Mouse (Mus musculus): ENCODE measurements around the gene Zmym1.
"Not testable (repeated sequence)": the region's sequence is repeated elsewhere in the genome, so short reads cannot be mapped to it uniquely, and the experiment has no call there.

Zmym1 gene

DNA sequence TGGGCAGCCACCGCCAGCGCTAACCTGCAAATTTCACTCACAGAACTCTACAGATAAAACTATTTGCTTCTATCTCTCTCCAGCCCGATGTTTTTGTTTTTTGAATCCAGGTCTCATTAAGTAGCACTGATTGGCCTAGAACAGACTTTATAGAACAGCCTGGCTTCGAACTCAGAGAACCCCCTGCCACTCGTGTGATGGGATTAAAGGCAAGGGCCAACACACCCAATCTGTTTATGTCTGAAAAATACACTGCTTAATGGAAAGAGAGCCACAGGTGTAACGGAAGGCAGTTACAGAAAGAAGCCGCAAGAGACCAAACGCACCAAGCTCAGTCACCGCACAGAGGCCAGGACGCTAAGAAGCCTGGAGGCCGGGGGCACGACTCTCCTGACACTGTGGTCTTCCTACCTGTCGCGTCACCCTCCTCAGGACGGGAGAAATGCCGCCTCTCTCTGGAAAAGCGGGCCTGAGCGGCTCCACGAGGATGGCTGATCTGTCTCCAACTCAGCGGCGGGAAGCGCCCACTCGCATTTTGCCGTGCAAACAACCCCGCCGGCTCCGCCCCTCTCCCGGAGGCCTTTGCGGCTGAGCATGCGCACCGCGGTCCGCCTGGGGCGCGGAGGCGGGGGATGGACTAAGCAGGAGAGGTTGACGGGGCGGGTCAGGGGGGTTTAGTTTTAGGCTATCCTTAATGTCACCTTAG, at the start of gene Zmym1:
Zmym1 (minus strand) TSS at position 568 of the 706 bp plus-strand sequence.
- DNase-seq (ENCODE audit: low spot score), result peak; percentile 86

DNA sequence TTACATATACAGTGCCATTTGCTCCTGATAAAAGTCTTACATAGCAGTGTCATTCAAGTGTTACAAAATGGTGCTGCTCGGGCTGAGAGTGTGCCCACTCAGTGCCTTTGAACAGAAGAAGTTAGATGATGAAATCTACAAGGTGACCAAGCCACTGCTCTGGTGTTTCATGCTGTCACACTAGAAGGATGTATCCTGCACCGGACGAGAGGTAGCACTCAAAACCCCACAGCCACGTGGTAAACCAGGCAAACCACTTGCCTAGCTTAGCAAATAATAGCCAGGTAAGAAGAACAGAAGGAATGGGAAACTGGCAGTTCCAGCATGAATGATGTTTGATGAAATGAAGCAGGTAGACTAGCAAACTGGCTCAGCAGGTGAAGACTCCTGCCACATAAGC, 49.6 kb upstream of the Zmym1 start:
- DNase-seq (ENCODE audit: low spot score), result no peak

DNA sequence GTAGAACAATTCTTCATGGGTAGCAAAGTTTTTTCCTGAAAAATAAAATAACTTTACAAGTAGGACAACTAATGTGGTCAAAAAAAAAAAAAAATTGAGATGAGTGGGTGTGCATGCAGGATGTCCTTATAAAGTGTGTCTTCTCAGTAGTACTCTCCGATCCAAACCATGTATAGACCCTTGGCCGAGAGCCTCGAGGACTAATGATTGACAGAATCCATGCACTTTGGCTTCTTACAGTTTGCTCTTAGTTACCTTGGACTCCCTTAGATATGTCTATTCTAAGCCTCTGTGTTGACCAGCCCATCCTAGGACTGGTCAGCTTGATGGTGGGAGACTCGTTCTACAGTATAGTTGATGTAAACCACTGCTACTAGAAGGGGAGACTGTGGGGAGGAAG, 46.6 kb upstream of the Zmym1 start:
- DNase-seq (ENCODE audit: low spot score), result no peak

DNA sequence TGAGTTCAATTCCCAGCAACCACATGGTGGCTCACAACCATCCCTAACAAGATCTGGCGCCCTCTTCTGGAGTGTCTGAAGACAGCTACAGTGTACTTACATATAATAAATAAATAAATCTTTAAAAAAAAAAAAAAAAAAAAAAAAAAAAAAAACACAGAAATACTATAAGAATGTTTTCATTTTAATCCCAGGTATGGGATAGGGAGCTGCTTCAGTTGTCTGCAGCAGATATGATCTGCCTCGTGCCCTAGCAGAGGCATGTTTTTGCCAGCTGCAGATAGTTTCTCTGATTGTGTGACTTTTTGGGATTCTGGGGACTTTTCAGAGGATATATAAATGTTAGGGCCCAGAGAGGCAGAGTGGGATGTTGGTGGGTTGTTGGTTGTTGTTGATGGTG, 38.6 kb upstream of the Zmym1 start:
- DNase-seq (ENCODE audit: low spot score), result not testable (repeated sequence)

DNA sequence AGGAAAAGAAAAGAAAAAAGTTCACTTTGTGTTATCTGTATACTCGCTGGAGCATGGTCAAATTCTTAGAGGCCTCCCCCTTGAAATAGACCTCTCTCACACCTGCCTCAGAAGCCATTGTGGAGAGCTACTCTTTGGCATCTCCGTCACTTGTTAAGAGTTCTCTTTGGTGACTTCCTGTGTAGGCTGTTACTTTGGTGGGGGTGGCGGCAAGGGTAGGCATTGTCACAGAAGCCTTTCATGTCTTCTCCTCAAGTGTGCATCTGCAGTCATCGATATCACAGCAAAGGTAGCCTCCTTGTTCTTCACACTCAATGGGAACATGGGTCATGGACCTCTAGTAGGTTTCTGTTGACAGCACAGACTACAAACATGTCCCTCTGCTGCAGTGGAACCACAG, 34.1 kb upstream of the Zmym1 start:
- DNase-seq (ENCODE audit: low spot score), result no peak

DNA sequence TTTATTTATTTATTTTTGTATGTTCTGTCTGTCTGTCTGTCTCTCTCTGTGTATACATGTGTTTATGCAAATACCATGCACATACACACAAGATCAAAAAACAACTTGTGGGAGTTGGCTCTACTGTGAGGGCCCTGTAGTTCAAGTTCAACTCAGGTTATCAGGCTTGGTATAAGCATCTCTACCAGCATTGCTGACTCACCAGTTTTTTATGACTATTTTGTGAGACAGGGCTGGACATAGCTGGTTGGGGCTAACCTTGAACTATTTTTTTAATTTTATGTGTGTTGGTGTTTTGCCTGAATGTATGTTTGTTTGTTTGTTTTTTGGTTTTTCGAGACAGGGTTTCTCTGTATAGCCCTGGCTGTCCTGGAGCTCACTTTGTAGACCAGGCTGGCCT, 30.2 kb upstream of the Zmym1 start:
- no peak for DNase-seq (ENCODE audit: low spot score)

DNA sequence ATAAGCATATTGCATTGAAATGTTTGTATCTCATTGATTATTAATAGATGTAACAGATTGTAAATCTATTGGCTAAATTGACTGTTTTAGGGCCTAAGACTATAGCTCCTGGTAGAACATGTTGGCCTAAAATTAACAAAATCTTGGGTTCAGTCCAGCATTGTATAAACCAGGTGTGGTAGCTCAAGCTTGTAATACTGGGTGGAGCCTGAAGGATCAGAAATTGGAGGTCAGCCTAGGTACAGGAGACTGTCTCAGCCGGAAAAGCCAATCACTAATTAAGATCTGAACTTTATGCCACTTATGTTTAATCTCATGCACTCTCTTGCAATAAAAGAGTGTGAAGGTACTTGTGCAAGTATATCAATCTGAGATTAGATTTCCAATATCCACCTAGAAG, 24.8 kb upstream of the Zmym1 start:
- no peak for DNase-seq (ENCODE audit: low spot score)

DNA sequence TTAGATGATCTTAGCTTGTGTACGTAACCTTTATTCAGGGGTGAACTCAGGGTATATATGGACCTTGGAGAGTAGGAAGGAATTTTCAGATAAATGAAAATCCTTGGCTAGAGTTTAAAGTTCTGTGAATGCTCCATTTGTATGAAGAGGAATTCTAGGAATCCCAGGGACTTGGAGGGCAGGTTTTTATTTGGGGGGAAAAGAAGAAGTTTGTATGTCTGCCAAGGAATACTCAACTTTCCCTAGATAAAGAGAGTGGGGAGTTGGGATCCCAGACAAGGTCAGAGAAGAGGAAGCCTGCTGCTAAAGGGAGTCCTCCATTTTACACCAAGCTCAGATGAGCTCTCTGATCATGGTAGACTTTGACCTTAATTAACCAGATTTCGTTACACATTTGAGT, 22.2 kb upstream of the Zmym1 start:
- DNase-seq (ENCODE audit: low spot score), result no peak

DNA sequence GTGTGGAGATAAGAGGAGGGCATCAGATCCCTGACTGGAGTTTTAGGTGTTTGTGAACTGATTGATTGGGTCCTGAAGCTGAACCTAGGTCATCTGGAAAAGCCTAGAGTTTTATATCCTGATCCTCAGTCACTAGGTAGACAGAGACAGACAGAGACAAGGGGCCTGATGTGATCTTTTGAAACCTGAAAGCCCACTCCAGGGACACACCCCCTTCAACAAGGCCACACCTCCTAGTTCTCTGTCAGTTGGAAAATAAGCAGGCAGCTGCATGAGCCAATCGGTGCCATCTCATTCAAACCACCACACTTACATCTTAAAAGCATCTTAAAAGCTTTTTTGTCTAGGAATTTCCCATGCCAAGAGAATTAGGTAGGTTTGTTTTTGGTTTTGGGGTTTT, 19.9 kb upstream of the Zmym1 start:
- no peak for DNase-seq (ENCODE audit: low spot score)

DNA sequence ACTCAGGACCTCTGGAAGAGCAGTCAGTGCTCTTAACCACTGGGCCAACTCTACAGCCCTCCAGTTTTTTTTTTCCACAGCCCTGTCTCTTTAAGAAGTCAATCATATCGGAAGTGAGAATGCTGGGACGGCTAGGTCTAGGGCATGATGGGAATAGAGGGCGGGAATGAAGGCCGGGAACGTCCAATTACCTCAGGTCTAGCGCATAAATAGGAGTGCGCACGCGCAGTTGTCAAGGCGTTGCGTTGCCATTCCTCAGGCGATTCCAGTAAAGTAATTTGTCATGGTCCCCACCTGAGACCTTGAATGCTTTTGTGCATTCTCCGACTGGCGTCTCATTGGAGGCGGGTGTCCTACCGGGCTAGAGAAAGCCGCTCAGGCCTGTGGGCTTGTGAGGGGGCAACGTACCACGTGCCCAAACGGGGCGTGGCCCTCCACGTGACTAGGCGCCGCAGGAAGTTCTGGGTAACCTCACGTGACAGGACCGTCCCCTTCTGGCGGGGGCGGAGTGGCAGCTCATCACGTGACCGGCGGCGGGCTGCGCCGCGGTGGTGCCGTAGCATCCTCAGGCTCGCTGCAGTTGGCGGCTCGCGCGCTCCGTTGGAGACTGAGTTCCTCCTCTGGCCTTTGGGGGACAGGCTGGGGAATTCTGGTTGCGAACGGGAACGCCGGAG, 16.1 kb upstream of the Zmym1 start, which contains the start of gene Zmym6:
Zmym6 (plus strand) TSS at position 509 of the 674 bp plus-strand sequence.
- peak; percentile 90 for DNase-seq (ENCODE audit: low spot score)

DNA sequence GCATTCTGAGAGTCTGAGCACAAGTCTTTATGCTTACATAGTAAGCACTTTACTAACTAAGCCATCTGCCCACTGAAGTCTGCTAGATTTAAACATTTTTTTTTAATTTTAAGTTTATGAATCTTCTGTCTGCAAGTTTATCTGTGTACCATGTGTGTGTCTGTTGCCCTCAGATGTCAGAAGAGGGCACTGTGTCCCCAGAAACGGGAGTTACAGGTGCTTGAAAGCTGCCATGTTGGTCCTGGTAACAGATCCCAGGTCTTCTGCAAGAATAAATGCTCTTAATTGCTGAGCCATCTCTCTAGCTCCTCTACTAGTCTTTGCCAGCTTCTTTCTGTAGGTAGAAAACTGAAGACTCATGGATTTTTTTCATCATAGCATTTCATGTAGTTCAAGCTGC, 14.0 kb upstream of the Zmym1 start:
- DNase-seq (ENCODE audit: low spot score), result no peak

DNA sequence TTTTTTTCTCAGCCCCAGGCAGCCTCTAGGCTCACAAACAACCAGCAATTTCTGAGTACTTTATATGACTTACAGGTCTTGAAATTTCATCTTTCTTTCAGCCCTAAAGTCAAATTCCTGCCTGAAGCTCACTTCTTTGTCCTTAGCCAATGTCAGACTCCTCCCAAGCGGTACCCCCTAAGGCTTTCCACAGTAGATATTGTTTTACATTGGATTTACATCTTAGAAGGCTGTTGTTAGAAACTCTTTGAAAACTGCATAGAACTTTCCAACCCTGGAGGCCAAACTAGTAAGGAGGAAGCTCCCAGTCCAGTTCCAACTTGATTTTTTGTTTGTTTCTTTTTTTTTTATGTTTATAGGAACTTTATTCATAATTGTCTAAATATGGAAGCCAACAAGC, 3.1 kb upstream of the Zmym1 start:
- no peak for DNase-seq (ENCODE audit: low spot score)

DNA sequence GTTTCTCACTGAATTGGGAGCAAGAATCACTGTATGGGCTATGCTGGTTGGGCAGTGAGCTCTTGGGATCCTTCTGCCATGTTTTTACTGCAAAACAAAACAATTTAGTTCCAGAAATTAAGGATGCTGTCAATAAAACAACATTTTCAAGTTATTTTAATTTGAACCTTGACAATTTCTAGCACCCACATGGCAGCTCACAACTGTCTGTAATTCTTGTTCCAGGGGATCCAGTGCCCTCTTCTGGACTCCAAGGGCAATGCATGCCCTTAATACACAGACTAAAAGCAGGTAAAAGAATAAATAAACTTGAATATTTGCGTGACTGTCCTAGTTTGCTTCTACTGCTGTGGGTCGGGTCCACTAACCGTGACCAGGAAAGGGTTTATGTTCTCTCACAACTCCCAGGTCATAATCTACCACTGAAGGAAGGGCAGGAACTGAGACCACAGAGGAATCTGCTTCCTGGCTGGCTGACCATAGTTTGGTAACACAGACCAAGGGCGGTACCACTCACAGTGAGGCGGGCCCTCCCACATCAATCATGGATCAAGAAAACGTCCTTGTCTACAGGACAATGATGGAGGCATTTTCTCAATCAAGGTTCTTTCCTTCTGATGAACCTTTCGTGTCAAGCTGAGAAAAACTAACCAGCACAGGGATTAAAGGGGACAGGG, 6.3 kb downstream of the Zmym1 start:
- DNase-seq (ENCODE audit: low spot score), result no peak

DNA sequence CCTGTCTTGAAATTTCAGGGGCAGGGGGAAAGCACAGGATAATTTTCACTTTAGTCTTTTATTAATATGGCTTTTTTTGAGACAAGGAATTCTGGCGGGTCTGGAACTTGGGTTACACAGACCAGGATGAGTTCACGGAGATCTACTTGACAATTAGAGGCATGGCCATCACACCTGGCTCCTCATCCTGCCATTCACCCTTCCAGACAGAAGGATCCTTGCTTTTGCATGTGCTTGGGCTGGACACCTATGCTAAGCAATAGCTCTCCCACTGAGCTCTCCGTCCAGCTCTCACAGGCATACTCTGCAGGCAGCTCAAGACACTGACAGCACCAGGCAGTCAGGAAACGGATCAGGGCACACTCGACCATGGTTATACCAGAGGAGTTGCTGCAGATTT, 7.9 kb downstream of the Zmym1 start:
- DNase-seq (ENCODE audit: low spot score), result no peak

DNA sequence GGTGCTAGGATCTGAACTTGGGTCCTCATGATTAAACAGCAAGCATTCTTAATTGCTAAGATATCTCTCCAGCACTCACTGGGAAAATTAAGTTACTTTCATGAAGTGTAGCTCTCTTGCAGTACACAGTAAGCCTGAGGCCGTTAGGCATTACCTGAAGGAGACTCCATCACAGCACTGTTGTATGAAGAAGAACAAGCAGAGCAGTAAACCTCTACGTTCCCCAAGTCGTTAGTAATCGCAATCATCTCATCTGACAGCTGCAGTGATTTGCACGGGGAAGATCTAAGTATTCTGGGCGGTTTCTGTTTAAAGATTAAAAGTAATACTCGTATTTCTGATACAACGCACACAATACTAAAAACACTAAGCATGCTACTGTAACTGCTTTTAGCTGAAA, 9.8 kb downstream of the Zmym1 start:
- no peak for DNase-seq (ENCODE audit: low spot score)

DNA sequence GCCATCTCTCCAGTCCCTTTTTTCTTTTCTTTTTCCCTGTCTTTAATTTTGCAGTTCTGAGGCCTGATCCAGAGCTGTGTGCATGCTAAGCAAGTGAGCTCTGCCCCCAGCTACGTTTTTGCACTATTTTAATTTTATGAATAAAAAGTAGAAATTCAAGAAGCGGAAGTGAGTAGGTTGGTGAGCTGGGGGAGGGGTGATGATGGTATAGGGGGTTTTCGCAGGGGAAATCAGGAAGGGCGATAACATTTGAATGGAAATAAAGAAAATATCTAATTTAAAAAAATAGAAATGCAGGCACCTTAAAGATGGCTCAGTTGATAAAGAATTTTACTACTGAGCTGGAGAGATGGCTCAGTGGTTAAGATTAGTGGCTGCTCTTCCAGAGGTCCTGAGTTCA, 17.4 kb downstream of the Zmym1 start:
- DNase-seq (ENCODE audit: low spot score), result no peak

DNA sequence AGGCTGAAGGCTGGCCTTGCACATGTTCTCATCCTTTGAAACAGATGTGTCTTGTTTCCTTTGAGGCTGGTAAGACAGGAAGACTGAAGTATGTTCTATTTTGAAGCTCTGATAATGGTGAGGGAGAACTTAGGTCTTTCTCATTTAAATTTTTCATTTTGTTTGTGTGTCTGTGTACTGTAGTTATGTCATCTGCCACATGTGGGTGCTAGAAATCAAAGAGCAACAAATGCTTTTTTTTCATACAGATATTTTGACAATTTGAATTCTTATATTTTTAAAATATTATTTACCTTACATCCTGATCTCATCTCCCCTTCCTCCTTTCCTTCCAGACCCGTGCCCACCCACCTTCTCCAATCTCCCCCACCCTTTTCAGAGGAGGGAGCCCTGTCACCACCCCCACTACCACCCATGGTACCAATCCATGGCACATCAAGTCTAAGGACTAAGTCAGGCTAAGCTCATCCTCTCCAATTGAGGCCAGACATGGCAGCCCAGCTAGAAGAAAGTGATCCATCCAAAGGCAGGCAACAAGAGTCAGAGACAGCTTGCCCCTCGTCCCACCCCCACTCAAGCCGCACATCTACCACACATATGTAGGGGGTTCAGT, 21.0 kb downstream of the Zmym1 start:
- DNase-seq (ENCODE audit: low spot score), result no peak

DNA sequence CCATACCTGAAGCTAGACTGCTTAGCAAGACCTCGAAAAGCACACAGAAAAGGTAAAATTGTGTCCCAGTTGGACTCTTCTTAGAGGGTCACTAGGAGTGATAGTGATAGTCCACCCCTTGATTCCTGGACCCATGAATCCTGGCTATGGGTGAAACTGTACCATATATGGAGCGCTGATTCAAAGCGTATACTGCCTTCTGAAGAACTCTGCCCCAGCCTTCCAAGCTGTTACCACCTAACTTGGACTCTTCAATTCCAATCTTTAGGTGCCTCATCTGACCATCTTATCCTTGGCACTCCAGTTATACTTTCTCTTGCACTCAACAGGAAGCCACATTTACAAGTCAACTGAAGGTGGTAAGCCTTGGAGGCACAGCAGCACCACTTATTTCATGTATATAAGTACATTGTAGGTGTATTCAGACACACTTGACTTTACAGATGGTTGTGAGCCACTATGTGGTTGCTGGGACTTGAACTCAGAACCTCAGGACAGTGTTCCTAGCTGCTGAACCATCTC, 22.1 kb downstream of the Zmym1 start:
- DNase-seq (ENCODE audit: low spot score), result no peak

DNA sequence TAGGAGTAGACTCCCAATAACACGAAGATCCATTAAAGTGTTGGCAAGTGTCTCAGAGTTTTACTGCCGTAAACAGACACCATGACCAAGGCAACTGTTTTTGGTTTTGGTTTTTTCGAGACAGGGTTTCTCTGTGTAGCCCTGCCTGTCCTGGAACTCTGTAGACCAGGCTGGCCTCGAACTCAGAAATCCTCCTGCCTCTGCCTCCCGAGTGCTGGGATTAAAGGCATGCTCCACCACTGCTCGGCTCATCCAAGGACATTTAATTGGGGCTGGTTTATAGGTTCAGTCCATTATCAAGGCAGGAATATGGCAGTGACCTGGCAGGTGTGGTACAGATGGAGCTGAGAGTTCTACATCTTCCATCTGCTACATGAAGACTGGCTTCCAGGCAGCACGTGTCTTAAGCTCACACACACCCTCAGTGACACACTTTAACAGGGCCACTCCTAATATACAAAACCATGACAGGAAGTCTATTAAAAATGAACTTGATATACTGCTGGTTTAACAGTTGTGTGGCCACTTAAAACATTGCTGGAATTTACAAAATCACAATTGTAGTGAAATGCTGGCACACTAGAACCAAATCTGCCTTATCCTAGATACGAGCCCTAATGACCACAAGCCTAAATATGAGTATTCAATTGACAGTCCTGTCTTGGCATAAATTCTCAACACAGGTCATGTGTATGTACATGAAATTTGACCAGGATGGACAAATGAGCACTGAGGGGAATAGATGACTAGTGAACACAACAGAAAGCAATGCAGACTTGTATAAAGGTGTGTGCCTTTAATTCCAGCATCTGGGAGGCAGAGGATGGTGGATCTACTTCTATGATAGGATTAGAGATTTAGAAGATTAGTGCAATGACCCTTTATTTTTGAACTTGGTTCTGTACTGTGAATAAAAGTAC, 22.8 kb downstream of the Zmym1 start:
- DNase-seq (ENCODE audit: low spot score), result no peak

DNA sequence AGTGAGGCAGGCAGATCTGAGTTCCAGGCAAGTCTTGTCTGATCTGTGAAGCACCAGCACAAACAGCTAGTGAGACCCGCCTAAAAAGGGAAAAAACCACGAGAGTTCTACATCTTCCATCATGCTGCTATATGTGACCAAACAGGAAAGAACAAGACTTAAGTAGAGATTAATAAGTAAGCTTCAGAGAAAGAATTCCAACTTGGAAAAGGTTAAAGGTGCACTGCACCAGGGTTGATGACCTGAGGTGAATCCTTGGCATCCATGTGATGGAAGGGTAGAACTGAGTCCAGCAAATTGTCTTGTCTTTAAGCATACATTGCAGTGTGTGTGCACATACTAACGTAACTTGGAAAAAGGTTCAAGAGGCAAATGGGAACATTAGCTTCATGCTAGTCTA, 23.8 kb downstream of the Zmym1 start:
- DNase-seq (ENCODE audit: low spot score), result no peak

Measured in c-Kit-positive CD71-positive TER-119-positive erythroid progenitor cells, embryonic 14.5 days (primary cell).